Mouse (Mus musculus): ENCODE data around the gene Smim6.

DNA sequence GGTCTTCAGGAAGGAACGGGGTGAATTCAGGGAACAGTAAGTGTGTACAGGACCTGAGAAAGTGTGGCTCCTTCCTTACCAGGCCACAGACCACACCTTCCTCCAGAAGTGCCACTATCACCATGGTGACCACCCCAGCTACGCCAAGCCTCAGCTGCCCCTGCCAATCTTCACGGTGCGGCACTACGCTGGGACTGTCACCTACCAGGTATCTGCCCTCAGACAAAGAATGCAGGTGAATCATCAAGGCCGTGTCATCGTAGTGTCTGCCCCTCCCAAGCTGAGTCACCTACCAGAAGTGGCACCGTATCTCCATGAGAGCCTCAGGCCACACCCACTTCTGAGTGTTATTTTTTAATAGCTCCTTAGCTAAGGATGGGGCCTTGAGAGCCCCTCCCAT lies 42.4 kb upstream of the Smim6 start:
- no peak for TF ChIP-seq CTCF (IDR thresholded peaks at IDR 0.05; ENCODE audit: borderline replicate concordance, insufficient read depth, low read length)
- no peak for TF ChIP-seq POLR2A (IDR thresholded peaks at IDR 0.05; ENCODE audit: low read depth, low read length)

Data from embryonic fibroblast, embryonic 13.5 days (primary cell).